Mouse (Mus musculus): ENCODE results near the gene Klf13. TPM values are rescaled to one million over a fixed set of nuclear protein-coding genes. Genes with fewer than 3 reads are reported as not detected.

The Klf13 gene
- 20.1 TPM for polyA plus RNA-seq (2012; fragmentation: generic; extraction: Trizol)
- long read RNA-seq, experiment 1, full-length matches to known transcripts, result 2 of 109 reads
- long read RNA-seq, experiment 1, partial matches to known transcripts, result 0 of 109 reads
- long read RNA-seq, experiment 1, other reads (novel, unspliced or antisense), result 107 of 109 reads
- long read RNA-seq, experiment 2, partial matches to known transcripts, result 0 of 9 reads
- long read RNA-seq, experiment 2, other reads (novel, unspliced or antisense), result 9 of 9 reads

- Histone ChIP-seq H3ac (ENCODE audit: control insufficient read depth, insufficient read length, low read depth) (peak within 1 kb of the TSS; percentile 72), H3K79me3 (ENCODE audit: low read depth) (peaks cover 28% of the 10 kb centered on the region), H3K27me3 (ENCODE audit: control insufficient read depth, insufficient read depth, insufficient read length) (no peaks in the 10 kb centered on the region), H3K36me3 (ENCODE audit: control insufficient read depth, insufficient read depth) (no peaks in the 10 kb centered on the region), H3K79me2 (ENCODE audit: control insufficient read depth, insufficient read depth) (peaks cover 44% of the 10 kb centered on the region), H3K4me3 (ENCODE audit: insufficient read depth, poor library complexity, severe bottlenecking) (peak within 1 kb of the TSS; percentile 69)
- TF ChIP-seq MYOG (IDR thresholded peaks at IDR 0.05; ENCODE audit: control insufficient read depth, extremely low read depth, insufficient read length), result no peak
- TF ChIP-seq CTCF (IDR thresholded peaks at IDR 0.05; ENCODE audit: control insufficient read depth, insufficient read depth, insufficient read length), result no peak
- peak; percentile 29 for TF ChIP-seq MAX (IDR thresholded peaks at IDR 0.05)
- no peak for TF ChIP-seq FOSL1 (IDR thresholded peaks at IDR 0.05; ENCODE audit: insufficient read depth, low read length, poor library complexity, severe bottlenecking)
- TF ChIP-seq CEBPB (IDR thresholded peaks at IDR 0.05; ENCODE audit: low read depth), result no peak
- no peak for TF ChIP-seq USF1 (IDR thresholded peaks at IDR 0.05; ENCODE audit: low read depth)
- TF ChIP-seq MYOD1 (IDR thresholded peaks at IDR 0.05; ENCODE audit: control insufficient read depth, insufficient read length, low read depth), result no peak
Measured at GRCm38 (mm10) chr7:63938914-63939396, at the start of gene Klf13. TSS of gene Klf13 (minus strand) at chr7:63938915.

DNA sequence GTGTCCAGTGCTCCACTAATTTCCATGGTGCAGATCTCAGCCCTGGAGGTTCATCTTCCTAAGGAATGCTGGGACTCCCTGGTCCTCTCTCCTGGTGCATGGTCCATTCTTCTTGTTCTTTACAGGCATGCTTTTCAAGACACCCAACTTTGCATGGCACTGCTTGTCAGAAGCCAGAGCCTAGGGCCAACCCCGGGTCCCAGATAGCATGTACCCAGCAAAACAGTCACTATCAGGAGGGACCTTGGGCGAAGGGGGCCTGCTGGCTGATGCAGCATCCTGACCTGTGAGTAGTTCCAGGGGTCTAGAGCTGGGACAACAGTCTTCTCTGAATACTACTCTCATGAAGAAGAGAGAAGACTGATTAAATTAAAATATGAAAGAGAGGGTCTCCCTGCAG is 49.7 kb upstream of the Klf13 start:
- Histone ChIP-seq H3ac (ENCODE audit: control insufficient read depth, insufficient read length, low read depth) (no peak overlapping the region), H3K79me3 (ENCODE audit: low read depth) (no peaks in the 10 kb centered on the region), H3K4me3 (ENCODE audit: insufficient read depth, poor library complexity, severe bottlenecking) (no peak overlapping the region), H3K79me2 (ENCODE audit: control insufficient read depth, insufficient read depth) (no peaks in the 10 kb centered on the region), H3K36me3 (ENCODE audit: control insufficient read depth, insufficient read depth) (no peaks in the 10 kb centered on the region), H3K27me3 (ENCODE audit: control insufficient read depth, insufficient read depth, insufficient read length) (no peaks in the 10 kb centered on the region)
- TF ChIP-seq USF1 (IDR thresholded peaks at IDR 0.05; ENCODE audit: low read depth) (no peak), MYOG (IDR thresholded peaks at IDR 0.05; ENCODE audit: control insufficient read depth, extremely low read depth, insufficient read length) (no peak), MAX (IDR thresholded peaks at IDR 0.05) (no peak), MYOD1 (IDR thresholded peaks at IDR 0.05; ENCODE audit: control insufficient read depth, insufficient read length, low read depth) (no peak), FOSL1 (IDR thresholded peaks at IDR 0.05; ENCODE audit: insufficient read depth, low read length, poor library complexity, severe bottlenecking) (no peak), CTCF (IDR thresholded peaks at IDR 0.05; ENCODE audit: control insufficient read depth, insufficient read depth, insufficient read length) (no peak), CEBPB (IDR thresholded peaks at IDR 0.05; ENCODE audit: low read depth) (no peak)

DNA sequence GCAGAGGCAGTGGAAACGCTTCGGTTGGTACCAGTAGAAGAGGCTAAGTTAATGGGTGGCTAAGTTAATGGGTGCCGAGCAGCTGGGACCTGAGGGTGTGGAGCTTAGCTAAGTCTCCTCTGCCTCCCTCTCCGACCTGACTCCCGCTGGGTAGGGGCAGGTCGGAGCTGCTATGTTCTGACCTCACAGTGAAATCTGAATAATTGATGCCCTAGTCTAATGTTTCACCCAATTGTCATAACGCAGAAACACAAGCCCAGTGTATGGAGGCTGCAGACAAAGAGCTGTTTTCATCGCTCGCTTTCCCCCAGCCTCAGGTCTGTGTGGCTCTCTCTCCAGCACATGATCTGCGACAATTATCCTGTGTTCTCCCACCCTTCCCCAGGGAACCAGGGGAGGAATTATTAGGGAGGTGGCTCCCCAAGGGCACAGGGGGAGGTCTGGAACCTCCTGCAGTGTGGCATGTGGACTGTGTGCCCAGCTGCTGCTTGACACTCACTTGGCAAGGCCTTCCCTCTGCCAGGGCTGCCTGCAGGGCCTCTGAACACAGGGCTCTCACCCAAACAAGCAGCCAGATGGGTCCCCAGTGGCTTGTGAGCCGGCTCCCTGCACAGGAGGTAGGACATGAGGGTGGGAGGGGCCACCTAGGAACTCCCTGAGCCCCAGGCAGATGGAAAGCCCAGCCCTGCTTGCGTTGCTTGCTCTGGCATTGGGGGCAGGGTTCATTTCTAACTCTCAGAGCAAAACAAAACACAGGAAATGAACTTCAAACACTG is 47.9 kb upstream of the Klf13 start:
- H3K79me3 ChIP-seq (ENCODE audit: low read depth), result no peaks in the 10 kb centered on the region
- H3K4me3 ChIP-seq (ENCODE audit: insufficient read depth, poor library complexity, severe bottlenecking), result no peak overlapping the region
- H3K27me3 ChIP-seq (ENCODE audit: control insufficient read depth, insufficient read depth, insufficient read length), result no peaks in the 10 kb centered on the region
- TF ChIP-seq USF1 (IDR thresholded peaks at IDR 0.05; ENCODE audit: low read depth) (no peak), MYOG (IDR thresholded peaks at IDR 0.05; ENCODE audit: control insufficient read depth, extremely low read depth, insufficient read length) (no peak), MYOD1 (IDR thresholded peaks at IDR 0.05; ENCODE audit: control insufficient read depth, insufficient read length, low read depth) (no peak), CEBPB (IDR thresholded peaks at IDR 0.05; ENCODE audit: low read depth) (no peak), CTCF (IDR thresholded peaks at IDR 0.05; ENCODE audit: control insufficient read depth, insufficient read depth, insufficient read length) (no peak), FOSL1 (IDR thresholded peaks at IDR 0.05; ENCODE audit: insufficient read depth, low read length, poor library complexity, severe bottlenecking) (no peak), MAX (IDR thresholded peaks at IDR 0.05) (no peak)
- no peaks in the 10 kb centered on the region for H3K36me3 ChIP-seq (ENCODE audit: control insufficient read depth, insufficient read depth)
- no peaks in the 10 kb centered on the region for H3K79me2 ChIP-seq (ENCODE audit: control insufficient read depth, insufficient read depth)
- no peak overlapping the region for H3ac ChIP-seq (ENCODE audit: control insufficient read depth, insufficient read length, low read depth)

- Histone ChIP-seq H3ac (ENCODE audit: control insufficient read depth, insufficient read length, low read depth) (no peak overlapping the region), H3K4me3 (ENCODE audit: insufficient read depth, poor library complexity, severe bottlenecking) (no peak overlapping the region), H3K27me3 (ENCODE audit: control insufficient read depth, insufficient read depth, insufficient read length) (no peaks in the 10 kb centered on the region), H3K79me2 (ENCODE audit: control insufficient read depth, insufficient read depth) (no peaks in the 10 kb centered on the region), H3K79me3 (ENCODE audit: low read depth) (no peaks in the 10 kb centered on the region), H3K36me3 (ENCODE audit: control insufficient read depth, insufficient read depth) (no peaks in the 10 kb centered on the region)
- TF ChIP-seq MAX (IDR thresholded peaks at IDR 0.05) (no peak), CTCF (IDR thresholded peaks at IDR 0.05; ENCODE audit: control insufficient read depth, insufficient read depth, insufficient read length) (no peak), FOSL1 (IDR thresholded peaks at IDR 0.05; ENCODE audit: insufficient read depth, low read length, poor library complexity, severe bottlenecking) (no peak), USF1 (IDR thresholded peaks at IDR 0.05; ENCODE audit: low read depth) (no peak), CEBPB (IDR thresholded peaks at IDR 0.05; ENCODE audit: low read depth) (no peak), MYOD1 (IDR thresholded peaks at IDR 0.05; ENCODE audit: control insufficient read depth, insufficient read length, low read depth) (no peak), MYOG (IDR thresholded peaks at IDR 0.05; ENCODE audit: control insufficient read depth, extremely low read depth, insufficient read length) (no peak)
Measured at GRCm38 (mm10) chr7:63985696-63986406, 47.1 kb upstream of the Klf13 start.

- H3K4me3 ChIP-seq (ENCODE audit: insufficient read depth, poor library complexity, severe bottlenecking), result no peak overlapping the region
- H3ac ChIP-seq (ENCODE audit: control insufficient read depth, insufficient read length, low read depth), result no peak overlapping the region
- TF ChIP-seq CTCF (IDR thresholded peaks at IDR 0.05; ENCODE audit: control insufficient read depth, insufficient read depth, insufficient read length) (no peak), USF1 (IDR thresholded peaks at IDR 0.05; ENCODE audit: low read depth) (no peak), MYOD1 (IDR thresholded peaks at IDR 0.05; ENCODE audit: control insufficient read depth, insufficient read length, low read depth) (no peak), FOSL1 (IDR thresholded peaks at IDR 0.05; ENCODE audit: insufficient read depth, low read length, poor library complexity, severe bottlenecking) (no peak), MAX (IDR thresholded peaks at IDR 0.05) (no peak), CEBPB (IDR thresholded peaks at IDR 0.05; ENCODE audit: low read depth) (no peak), MYOG (IDR thresholded peaks at IDR 0.05; ENCODE audit: control insufficient read depth, extremely low read depth, insufficient read length) (no peak)
- no peaks in the 10 kb centered on the region for H3K27me3 ChIP-seq (ENCODE audit: control insufficient read depth, insufficient read depth, insufficient read length)
- no peaks in the 10 kb centered on the region for H3K79me2 ChIP-seq (ENCODE audit: control insufficient read depth, insufficient read depth)
- H3K36me3 ChIP-seq (ENCODE audit: control insufficient read depth, insufficient read depth), result no peaks in the 10 kb centered on the region
- no peaks in the 10 kb centered on the region for H3K79me3 ChIP-seq (ENCODE audit: low read depth)
Measured at GRCm38 (mm10) chr7:63985266-63985665, 46.6 kb upstream of the Klf13 start.
